Mouse (Mus musculus): ENCODE data around the gene Aqp12. TPM values are rescaled to one million over a fixed set of nuclear protein-coding genes. Genes with fewer than 3 reads are reported as not detected.

Aqp12 gene
- polyA plus RNA-seq (2015; fragmentation: Nextera tagmentation; extraction: Ambion mirVana) = not detected in 2 replicates

DNA sequence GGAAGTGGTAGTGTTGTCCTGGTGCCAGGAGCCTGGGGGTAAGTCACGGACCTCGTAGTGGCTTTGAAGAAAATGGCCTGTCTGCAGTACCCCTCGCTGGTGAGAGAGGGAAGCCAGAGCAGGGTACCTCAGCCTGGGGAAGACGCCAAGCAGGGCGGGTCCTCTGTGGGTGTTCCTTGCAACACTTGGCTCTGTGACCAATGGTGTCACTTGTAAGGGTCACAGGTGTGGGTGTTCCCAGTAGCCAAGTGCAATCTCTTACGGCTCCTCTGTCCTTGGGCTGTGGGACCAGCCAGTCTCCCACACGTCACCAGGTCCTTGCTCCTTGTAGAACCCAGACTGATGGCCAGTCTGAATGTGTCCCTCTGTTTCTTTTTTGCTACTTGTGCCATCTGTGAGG is at the start of gene Aqp12:
Aqp12 (plus strand) TSS at position 274 of the 400 bp plus-strand sequence.

Other genes with a start within 250 kb of the Aqp12 start
- gene Gpc1, start 174.7 kb upstream of the Aqp12 start, polyA plus RNA-seq (2015; fragmentation: Nextera tagmentation; extraction: Ambion mirVana) = 97.0 and 104 TPM in 2 replicates
- 1.0 and 1.1 TPM in 2 replicates for gene Ankmy1, start 103.4 kb upstream of the Aqp12 start, polyA plus RNA-seq (2015; fragmentation: Nextera tagmentation; extraction: Ambion mirVana)
- 32.9 and 33.9 TPM in 2 replicates for gene Dusp28, start 99.4 kb upstream of the Aqp12 start, polyA plus RNA-seq (2015; fragmentation: Nextera tagmentation; extraction: Ambion mirVana)
- gene Rnpepl1, start 95.6 kb upstream of the Aqp12 start, polyA plus RNA-seq (2015; fragmentation: Nextera tagmentation; extraction: Ambion mirVana) = 34.0 and 35.5 TPM in 2 replicates
- gene Capn10, start 72.0 kb upstream of the Aqp12 start, polyA plus RNA-seq (2015; fragmentation: Nextera tagmentation; extraction: Ambion mirVana) = 9.1 and 10.5 TPM in 2 replicates
- gene Gpr35, start 55.5 kb upstream of the Aqp12 start, polyA plus RNA-seq (2015; fragmentation: Nextera tagmentation; extraction: Ambion mirVana) = 0.05 and 0.12 TPM in 2 replicates
- 2.5 and 3.0 TPM in 2 replicates for gene Kif1a, start 95.6 kb downstream of the Aqp12 start, polyA plus RNA-seq (2015; fragmentation: Nextera tagmentation; extraction: Ambion mirVana)
- gene Agxt, start 128.9 kb downstream of the Aqp12 start, polyA plus RNA-seq (2015; fragmentation: Nextera tagmentation; extraction: Ambion mirVana) = 0.24 and 0.27 TPM in 2 replicates
- gene 2310007B03Rik, start 154.6 kb downstream of the Aqp12 start, polyA plus RNA-seq (2015; fragmentation: Nextera tagmentation; extraction: Ambion mirVana) = 0.54 TPM in 1 of 2 replicates, not detected in the other
- 0.02 and 0.03 TPM in 2 replicates for gene Crocc2, start 162.4 kb downstream of the Aqp12 start, polyA plus RNA-seq (2015; fragmentation: Nextera tagmentation; extraction: Ambion mirVana)
- gene Sned1, start 229.5 kb downstream of the Aqp12 start, polyA plus RNA-seq (2015; fragmentation: Nextera tagmentation; extraction: Ambion mirVana) = 1.2 and 2.0 TPM in 2 replicates